8 mouse cellular contexts compared by ENCODE assay signal in genomic region chr11:106026465-106027151, GRCm38 (mm10). TPM values are rescaled to one million over a fixed set of nuclear protein-coding genes. Genes with fewer than 3 reads are reported as not detected.
DNase-seq lines count a peak whose midpoint lies in the region; ATAC-seq lines count a peak whose summit lies in the region.

No protein-coding gene starts in this region.

- no peak overlapping the region for H3K4me2 ChIP-seq in midbrain, embryonic 13.5 days (replicated peaks)

- no peak overlapping the region for H3K9ac ChIP-seq in midbrain, embryonic 13.5 days (replicated peaks)

- peaks cover 5% of the 10 kb centered on the region for H3K27me3 ChIP-seq in midbrain, embryonic 10.5 days (ENCODE audit: low read depth, poor library complexity, severe bottlenecking)
- H3K27me3 ChIP-seq in midbrain, embryonic 13.5 days, result peaks cover 5% of the 10 kb centered on the region

- 0 out of 2 replicates have a peak, but pooled peaks cover 3% of the 10 kb centered on the region for H3K36me3 ChIP-seq in midbrain, embryonic 10.5 days
- H3K36me3 ChIP-seq in midbrain, embryonic 13.5 days, result no peaks in the 10 kb centered on the region; the same call in 1 of the 2 replicates

- no peak for ATAC-seq in midbrain, embryonic 13.5 days
- ATAC-seq in erythroblast, adult 5-6 weeks (replicated peaks; ENCODE audit: low FRiP score, poor library complexity, severe bottlenecking), result peak; percentile 78
- ATAC-seq in inflammation-experienced regulatory T-cells, adult 6 months, result peak; percentile 66
- peak; percentile 86 for ATAC-seq in megakaryocyte, adult 5-6 weeks (ENCODE audit: poor library complexity, severe bottlenecking)

- H3K27ac ChIP-seq in midbrain, embryonic 10.5 days (replicated peaks), result no peak overlapping the region
- no peak overlapping the region for H3K27ac ChIP-seq in midbrain, embryonic 13.5 days

- DNase-seq in midbrain, embryonic 10.5 days (ENCODE audit: low spot score), result peak; percentile 47
- peak; percentile 71 to 73 for DNase-seq in adrenal gland, postnatal 36 days
- DNase-seq in left cerebral cortex, adult 18-20 months (ENCODE audit: low spot score in 2 of 2), result peak; percentile 68 to 69
- peak; percentile 35 to 67 for DNase-seq in spleen, postnatal 14 days (ENCODE audit: low spot score in 2 of 2)

- 41% methylated on average over 11 of the region's 11 CpGs for WGBS in midbrain, embryonic 10.5 days
- WGBS in midbrain, embryonic 13.5 days, result 43% methylated on average over 10 of the region's 11 CpGs

- H3K4me1 ChIP-seq in midbrain, embryonic 10.5 days, result no peaks in the 10 kb centered on the region
- H3K4me1 ChIP-seq in midbrain, embryonic 13.5 days (replicated peaks), result no peaks in the 10 kb centered on the region

- H3K4me3 ChIP-seq in midbrain, embryonic 10.5 days, result no peak overlapping the region
- H3K4me3 ChIP-seq in midbrain, embryonic 13.5 days (replicated peaks), result no peak overlapping the region

- H3K9me3 ChIP-seq in midbrain, embryonic 10.5 days (replicated peaks), result no peaks in the 10 kb centered on the region
- H3K9me3 ChIP-seq in midbrain, embryonic 13.5 days, result no peaks in the 10 kb centered on the region

RNA-seq across cellular contexts. Expression of gene Dcaf7, which starts 10.1 kb away (rescaled TPM):
- 76.8 and 98.1 TPM in 2 replicates for polyA plus RNA-seq in midbrain, embryonic 10.5 days (2016; fragmentation: Nextera tagmentation; extraction: Ambion mirVana)
- polyA plus RNA-seq in midbrain, embryonic 13.5 days (2015; fragmentation: Nextera tagmentation; extraction: Ambion mirVana), result 118 and 119 TPM in 2 replicates
- total RNA-seq in adrenal gland, postnatal 36 days (2021), result 10 to 100 TPM; 53.7 to 58.7 TPM
- 20.5 and 25.9 TPM in 2 replicates for total RNA-seq in erythroblast, adult 5-6 weeks (2015; ENCODE audit: low replicate concordance)
- 20.2 and 27.3 TPM in 2 replicates for total RNA-seq in erythroblast, adult 5-6 weeks (2017; ENCODE audit: low replicate concordance)
- 10 to 100 TPM; 18.5 to 25.5 (median 22.3) TPM for polyA plus RNA-seq in inflammation-experienced regulatory T-cells, adult 6 months (2017; shearing (Covaris generic))
- 100 to 1,000 TPM; 128 to 138 TPM for total RNA-seq in left cerebral cortex, adult 18-20 months (2021)
- total RNA-seq in megakaryocyte, adult 5-6 weeks (2015), result 40.4 and 42.5 TPM in 2 replicates
- total RNA-seq in megakaryocyte, adult 5-6 weeks (2017), result 45.6 and 49.4 TPM in 2 replicates

RNA-seq across cellular contexts. Expression of gene Kcnh6, which starts 18.7 kb away (rescaled TPM):
- polyA plus RNA-seq in midbrain, embryonic 10.5 days (2016; fragmentation: Nextera tagmentation; extraction: Ambion mirVana), result 0.31 and 0.33 TPM in 2 replicates
- polyA plus RNA-seq in midbrain, embryonic 13.5 days (2015; fragmentation: Nextera tagmentation; extraction: Ambion mirVana), result 0.75 and 0.90 TPM in 2 replicates
- under 1 TPM in 1 of 2 experiments, not detected in 1; 0.13 TPM for total RNA-seq in adrenal gland, postnatal 36 days (2021)
- not detected in 2 replicates for total RNA-seq in erythroblast, adult 5-6 weeks (2015; ENCODE audit: low replicate concordance)
- total RNA-seq in erythroblast, adult 5-6 weeks (2017; ENCODE audit: low replicate concordance), result 0.68 TPM in 1 of 2 replicates, not detected in the other
- under 1 TPM in 1 of 3 experiments, not detected in 2; 0.16 TPM for polyA plus RNA-seq in inflammation-experienced regulatory T-cells, adult 6 months (2017; shearing (Covaris generic))
- 1 to 10 TPM; 2.1 to 2.6 TPM for total RNA-seq in left cerebral cortex, adult 18-20 months (2021)
- total RNA-seq in megakaryocyte, adult 5-6 weeks (2015), result 0.07 TPM in 1 of 2 replicates, not detected in the other
- total RNA-seq in megakaryocyte, adult 5-6 weeks (2017), result not detected in 2 replicates

RNA-seq across cellular contexts. Expression of gene Ace3, which starts 32.1 kb away (rescaled TPM):
- polyA plus RNA-seq in midbrain, embryonic 10.5 days (2016; fragmentation: Nextera tagmentation; extraction: Ambion mirVana), result not detected in 2 replicates
- polyA plus RNA-seq in midbrain, embryonic 13.5 days (2015; fragmentation: Nextera tagmentation; extraction: Ambion mirVana), result not detected in 2 replicates
- not detected for total RNA-seq in adrenal gland, postnatal 36 days (2021)
- not detected in 2 replicates for total RNA-seq in erythroblast, adult 5-6 weeks (2015; ENCODE audit: low replicate concordance)
- not detected in 2 replicates for total RNA-seq in erythroblast, adult 5-6 weeks (2017; ENCODE audit: low replicate concordance)
- not detected for polyA plus RNA-seq in inflammation-experienced regulatory T-cells, adult 6 months (2017; shearing (Covaris generic))
- total RNA-seq in left cerebral cortex, adult 18-20 months (2021), result not detected
- total RNA-seq in megakaryocyte, adult 5-6 weeks (2015), result not detected in 2 replicates
- total RNA-seq in megakaryocyte, adult 5-6 weeks (2017), result not detected in 2 replicates

RNA-seq across cellular contexts. Expression of gene Taco1, which starts 39.3 kb away (rescaled TPM):
- polyA plus RNA-seq in midbrain, embryonic 10.5 days (2016; fragmentation: Nextera tagmentation; extraction: Ambion mirVana), result 13.7 and 14.1 TPM in 2 replicates
- polyA plus RNA-seq in midbrain, embryonic 13.5 days (2015; fragmentation: Nextera tagmentation; extraction: Ambion mirVana), result 8.3 and 9.6 TPM in 2 replicates
- 10 to 100 TPM; 27.2 to 36.0 TPM for total RNA-seq in adrenal gland, postnatal 36 days (2021)
- total RNA-seq in erythroblast, adult 5-6 weeks (2015; ENCODE audit: low replicate concordance), result 1.2 and 1.9 TPM in 2 replicates
- total RNA-seq in erythroblast, adult 5-6 weeks (2017; ENCODE audit: low replicate concordance), result 0.17 and 8.5 TPM in 2 replicates
- polyA plus RNA-seq in inflammation-experienced regulatory T-cells, adult 6 months (2017; shearing (Covaris generic)), result 10 to 100 TPM in 2 of 3 experiments, 1 to 10 TPM in 1; 7.7 to 14.5 (median 13.3) TPM
- total RNA-seq in left cerebral cortex, adult 18-20 months (2021), result 10 to 100 TPM; 17.9 to 19.7 TPM
- 2.9 and 4.2 TPM in 2 replicates for total RNA-seq in megakaryocyte, adult 5-6 weeks (2015)
- 9.3 and 10.2 TPM in 2 replicates for total RNA-seq in megakaryocyte, adult 5-6 weeks (2017)

RNA-seq across cellular contexts. Expression of gene Map3k3, which starts 57.8 kb away (rescaled TPM):
- polyA plus RNA-seq in midbrain, embryonic 10.5 days (2016; fragmentation: Nextera tagmentation; extraction: Ambion mirVana), result 20.6 and 21.9 TPM in 2 replicates
- polyA plus RNA-seq in midbrain, embryonic 13.5 days (2015; fragmentation: Nextera tagmentation; extraction: Ambion mirVana), result 12.5 and 14.5 TPM in 2 replicates
- 10 to 100 TPM; 40.5 to 40.8 TPM for total RNA-seq in adrenal gland, postnatal 36 days (2021)
- 2.9 and 6.3 TPM in 2 replicates for total RNA-seq in erythroblast, adult 5-6 weeks (2015; ENCODE audit: low replicate concordance)
- total RNA-seq in erythroblast, adult 5-6 weeks (2017; ENCODE audit: low replicate concordance), result 5.2 and 11.7 TPM in 2 replicates
- polyA plus RNA-seq in inflammation-experienced regulatory T-cells, adult 6 months (2017; shearing (Covaris generic)), result 10 to 100 TPM; 11.5 to 33.4 (median 33.3) TPM
- 10 to 100 TPM; 30.7 to 31.0 TPM for total RNA-seq in left cerebral cortex, adult 18-20 months (2021)
- total RNA-seq in megakaryocyte, adult 5-6 weeks (2015), result 45.0 and 50.4 TPM in 2 replicates
- 67.4 and 81.8 TPM in 2 replicates for total RNA-seq in megakaryocyte, adult 5-6 weeks (2017)
